Mouse (Mus musculus) C3H10T1/2 (cell line): ENCODE data around the gene Ttll10. TPM values are rescaled to one million over a fixed set of nuclear protein-coding genes. Genes with fewer than 3 reads are reported as not detected.

Experiments used
- polyA plus RNA-seq, 2 experiments: library from polyadenylated mRNA; unstranded; fragments of >200 nt; fragmentation: generic; extraction: Trizol; gene quantifications; one replicate each; pipeline ENCODE4 v1.2.1; 2012; ENCODE audit warnings: missing spikeins in 2 of 2

Gene Ttll10
- under 1 TPM in 1 of 2 experiments, not detected in 1; 0.08 TPM for polyA plus RNA-seq

DNA sequence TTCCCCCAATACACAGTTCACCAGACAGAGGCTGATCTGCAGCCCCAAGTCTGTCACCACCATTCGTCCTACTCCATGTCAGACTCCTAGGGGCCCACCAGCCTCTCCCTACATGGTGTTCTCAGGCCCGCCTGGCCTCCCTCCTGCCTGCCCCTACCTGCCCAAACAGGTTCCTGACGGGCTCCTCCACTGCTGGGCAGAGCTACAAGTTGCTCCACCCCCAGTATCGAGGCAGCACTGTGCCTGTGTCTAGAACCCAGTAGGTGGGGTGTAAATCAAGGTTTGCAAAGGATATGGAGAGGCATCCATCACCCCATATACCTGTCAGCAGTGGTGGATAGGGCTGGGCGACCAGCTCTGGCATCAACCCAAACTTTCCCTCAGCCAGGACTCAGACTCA is at the start of gene Ttll10:
Gene Ttll10, minus strand, starts transcription at position 154 of the 400 bp plus-strand sequence.

DNA sequence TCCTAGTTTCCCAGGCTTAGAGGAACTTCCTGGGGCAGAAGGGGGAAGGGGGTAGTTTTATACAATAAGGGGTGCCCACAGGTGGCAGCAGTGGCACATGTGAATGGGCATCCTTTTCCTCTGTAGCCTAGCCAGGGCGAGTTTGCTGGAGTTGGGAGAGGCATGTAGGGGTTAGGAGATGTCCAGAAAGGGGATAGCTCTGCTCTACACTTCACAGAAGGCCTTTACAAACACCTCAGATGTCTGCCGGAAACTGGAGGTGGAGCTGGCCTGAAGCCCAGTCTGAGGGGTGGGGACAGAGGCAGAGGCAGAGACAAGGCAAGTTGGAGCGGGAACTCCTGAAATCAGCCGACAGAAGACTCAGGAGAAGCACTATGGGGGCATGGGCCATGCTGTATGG is 33.2 kb downstream of the Ttll10 start, which contains the start of gene Tnfrsf18:
Gene Tnfrsf18, plus strand, starts transcription at position 152 of the 400 bp plus-strand sequence.

DNA sequence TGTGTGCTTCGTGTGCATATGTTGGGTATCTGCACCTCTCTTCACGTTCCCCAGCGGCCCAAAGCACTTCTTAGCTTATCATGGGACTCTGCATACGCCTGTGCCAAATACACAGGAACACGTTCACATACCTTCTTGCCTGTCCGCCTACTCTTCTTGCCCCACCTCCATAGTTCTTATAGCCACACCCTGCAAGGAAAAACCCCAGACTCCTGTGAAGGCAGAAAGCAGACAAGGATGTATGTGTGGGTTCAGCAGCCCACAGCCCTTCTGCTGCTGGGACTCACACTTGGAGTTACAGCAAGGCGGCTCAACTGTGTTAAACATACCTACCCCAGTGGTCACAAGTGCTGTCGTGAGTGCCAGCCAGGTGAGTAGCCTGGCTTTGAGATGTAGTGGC is 45.6 kb downstream of the Ttll10 start, which contains the start of gene Tnfrsf4:
Gene Tnfrsf4, plus strand, starts transcription at position 207 of the 400 bp plus-strand sequence.

DNA sequence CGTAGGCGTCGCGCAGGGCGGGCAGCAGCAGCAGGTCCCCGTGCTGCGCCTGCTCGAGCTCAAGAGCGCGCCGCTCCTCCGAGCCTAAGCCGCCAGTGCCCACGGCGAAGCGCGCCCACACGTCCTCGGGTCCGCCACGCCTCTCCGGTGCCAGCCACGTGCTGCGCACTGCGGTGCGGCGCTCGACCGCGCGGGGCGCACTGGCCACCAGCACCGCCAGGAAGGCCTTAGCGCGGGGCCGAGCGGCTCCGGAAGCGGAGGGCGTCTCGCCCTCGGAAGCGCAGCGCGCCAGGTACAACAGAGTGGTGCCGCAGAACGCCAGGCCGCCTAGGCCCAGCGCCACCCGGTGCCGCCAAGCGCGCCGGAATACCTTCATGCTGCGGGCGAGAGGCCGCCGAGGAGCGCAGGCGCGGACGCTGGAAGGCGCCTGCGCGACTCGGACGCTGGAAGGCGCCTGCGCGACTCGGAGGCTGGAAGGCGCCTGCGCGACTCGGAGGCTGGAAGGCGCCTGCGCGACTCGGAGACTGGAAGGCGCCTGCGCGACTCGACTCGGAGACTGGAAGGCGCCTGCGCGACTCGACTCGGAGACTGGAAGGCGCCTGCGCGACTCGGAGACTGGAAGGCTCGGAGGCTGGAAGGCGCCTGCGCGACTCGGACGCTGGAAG is 66.8 kb downstream of the Ttll10 start, which contains the start of the genes B3galt6 and Sdf4:
Gene B3galt6, minus strand, starts transcription at position 409 of the 665 bp plus-strand sequence.
Gene Sdf4, plus strand, starts transcription at position 632 of the 665 bp plus-strand sequence.

Other genes with a start within 250 kb of the Ttll10 start
- gene Ccnl2, start 246.9 kb downstream of the Ttll10 start, polyA plus RNA-seq: 10 to 100 TPM in 1 of 2 experiments, 1 to 10 TPM in 1; 2.5 to 27.9 TPM
- gene Aurkaip1, start 228.1 kb downstream of the Ttll10 start, polyA plus RNA-seq: 100 to 1,000 TPM; 146 to 151 TPM
- gene Mxra8, start 219.7 kb downstream of the Ttll10 start, polyA plus RNA-seq: 100 to 1,000 TPM in 1 of 2 experiments, 10 to 100 TPM in 1; 26.1 to 264 TPM
- 10 to 100 TPM; 14.7 to 39.5 TPM for gene Dvl1, start 212.0 kb downstream of the Ttll10 start, polyA plus RNA-seq
- under 1 TPM; 0.04 to 0.32 TPM for gene Tas1r3, start 196.1 kb downstream of the Ttll10 start, polyA plus RNA-seq
- 10 to 100 TPM; 10.4 to 13.3 TPM for gene Cptp, start 190.0 kb downstream of the Ttll10 start, polyA plus RNA-seq
- gene Ints11, start 189.9 kb downstream of the Ttll10 start, polyA plus RNA-seq: 10 to 100 TPM; 35.5 to 51.4 TPM
- 10 to 100 TPM in 1 of 2 experiments, 1 to 10 TPM in 1; 9.1 to 14.4 TPM for gene Pusl1, start 167.6 kb downstream of the Ttll10 start, polyA plus RNA-seq
- 10 to 100 TPM; 13.3 to 20.0 TPM for gene Acap3, start 167.6 kb downstream of the Ttll10 start, polyA plus RNA-seq
- gene Ube2j2, start 115.6 kb downstream of the Ttll10 start, polyA plus RNA-seq: 10 to 100 TPM; 35.8 to 37.0 TPM
- gene C1qtnf12, start 97.1 kb downstream of the Ttll10 start, polyA plus RNA-seq: 1 to 10 TPM; 2.1 to 3.6 TPM
- 1 to 10 TPM; 1.9 to 4.3 TPM for gene B3galt6, start 66.8 kb downstream of the Ttll10 start, polyA plus RNA-seq
- 100 to 1,000 TPM; 121 to 177 TPM for gene Sdf4, start 66.5 kb downstream of the Ttll10 start, polyA plus RNA-seq
- gene Tnfrsf4, start 45.6 kb downstream of the Ttll10 start, polyA plus RNA-seq: 1 to 10 TPM in 1 of 2 experiments, under 1 TPM in 1; 0.16 to 1.3 TPM
- 1 to 10 TPM in 1 of 2 experiments, under 1 TPM in 1; 0.08 to 1.6 TPM for gene Tnfrsf18, start 33.2 kb downstream of the Ttll10 start, polyA plus RNA-seq
- gene 9430015G10Rik, start 50.6 kb upstream of the Ttll10 start, polyA plus RNA-seq: 10 to 100 TPM in 1 of 2 experiments, 1 to 10 TPM in 1; 5.3 to 22.4 TPM
- under 1 TPM; 0.07 to 0.42 TPM for gene Rnf223, start 71.1 kb upstream of the Ttll10 start, polyA plus RNA-seq
- 10 to 100 TPM in 1 of 2 experiments, 1 to 10 TPM in 1; 2.6 to 26.9 TPM for gene Agrn, start 138.1 kb upstream of the Ttll10 start, polyA plus RNA-seq
- gene Isg15, start 141.4 kb upstream of the Ttll10 start, polyA plus RNA-seq: 10 to 100 TPM in 1 of 2 experiments, 1 to 10 TPM in 1; 1.3 to 22.7 TPM
- under 1 TPM in 1 of 2 experiments, not detected in 1; 0.05 TPM for gene AW011738, start 143.9 kb upstream of the Ttll10 start, polyA plus RNA-seq
- gene Perm1, start 156.5 kb upstream of the Ttll10 start, polyA plus RNA-seq: under 1 TPM; 0.04 to 0.17 TPM
- 10 to 100 TPM in 1 of 2 experiments, 1 to 10 TPM in 1; 4.8 to 12.4 TPM for gene Plekhn1, start 175.4 kb upstream of the Ttll10 start, polyA plus RNA-seq
- gene Noc2l, start 176.6 kb upstream of the Ttll10 start, polyA plus RNA-seq: 10 to 100 TPM; 23.0 to 82.0 TPM
- gene Samd11, start 196.2 kb upstream of the Ttll10 start, polyA plus RNA-seq: under 1 TPM; 0.02 to 0.05 TPM